Mouse (Mus musculus) heart, adult 2 months (tissue): ENCODE data around the gene Pitpnc1. TPM values are rescaled to one million over a fixed set of nuclear protein-coding genes. Genes with fewer than 3 reads are reported as not detected.

ENCODE experiments used
- DNase-seq, 2 experiments: peaks; one replicate each; pipeline ENCODE4 v3.0.0; 2021
- H3K27ac ChIP-seq: fragments of 200-600 bp; 2 replicates; pipeline ENCODE4 v1.8.1; 2022
- H3K27me3 ChIP-seq: fragments of 200-500 bp; 2 replicates; pipeline ENCODE4 v1.6.1; 2012; ENCODE audit warnings: mild to moderate bottlenecking, low read length, inconsistent platforms, mixed read lengths; ENCODE audit not compliant: control insufficient read depth, insufficient read depth
- H3K36me3 ChIP-seq: fragments of 200-500 bp; 2 replicates; pipeline ENCODE4 v1.6.1; 2012; ENCODE audit warnings: low read length, inconsistent platforms; ENCODE audit not compliant: control insufficient read depth, insufficient read depth
- H3K4me1 ChIP-seq: fragments of 200-500 bp; 2 replicates; pipeline ENCODE4 v1.6.1; 2011; ENCODE audit warnings: low read length; ENCODE audit not compliant: control insufficient read depth, insufficient read depth
- H3K4me3 ChIP-seq: fragments of 200-600 bp; 2 replicates; pipeline ENCODE4 v1.8.1; 2022
- H3K79me2 ChIP-seq: fragments of 200-500 bp; replicated peaks from 2 replicates; pipeline ENCODE4 v1.6.1; 2012; ENCODE audit warnings: mild to moderate bottlenecking, inconsistent platforms, low read length, moderate library complexity, mixed read lengths; ENCODE audit not compliant: control insufficient read depth, insufficient read depth
- H3K9ac ChIP-seq: fragments of 200-500 bp; 2 replicates; pipeline ENCODE4 v1.6.1; 2012; ENCODE audit warnings: low read depth, mild to moderate bottlenecking, control low read depth, inconsistent platforms, low read length, mixed read lengths
- CTCF ChIP-seq: fragments of 200-600 bp; IDR thresholded peaks from 2 replicates; pipeline ENCODE4 v1.8.1; 2022; ENCODE audit warnings: antibody characterized with exemption, mild to moderate bottlenecking, moderate library complexity
- EP300 ChIP-seq: fragments of 200-500 bp; IDR thresholded peaks from 2 replicates; pipeline ENCODE4 v1.6.1; 2011; ENCODE audit warnings: low read depth, low read length, control low read depth; ENCODE audit not compliant: insufficient read depth
- POLR2A ChIP-seq: fragments of 200-500 bp; IDR thresholded peaks from 2 replicates; pipeline ENCODE4 v1.6.1; 2011; ENCODE audit warnings: mild to moderate bottlenecking, low read depth, low read length, control low read depth; ENCODE audit not compliant: insufficient read depth
- WGBS: fragments of 180-500 bp; shearing (Covaris S2); methylation state at CpG from one replicate; pipeline ENCODE4 v1.1.7; 2018; 5-methylcytosine and 5-hydroxymethylcytosine counted together
- intact Hi-C: fragments of 180-260 bp; cut with DNase I; formaldehyde crosslinking; loops from one replicate; pipeline ENCODE4 v1.15.1; 2025
- polyA plus RNA-seq: library from polyadenylated mRNA; depleted of rRNA; stranded (reverse); fragments of >200 nt; gene quantifications from 2 replicates; pipeline ENCODE4 v1.2.3, GENCODE M21; 2012
- total RNA-seq, 2 experiments: library from RNA; stranded (reverse); gene quantifications; 2 replicates each; pipeline ENCODE4 v1.2.3; 2021

Pitpnc1 gene
- total and polyA plus RNA-seq, 3 experiments: 22.7 to 68.1 (median 66.4) TPM

DNA sequence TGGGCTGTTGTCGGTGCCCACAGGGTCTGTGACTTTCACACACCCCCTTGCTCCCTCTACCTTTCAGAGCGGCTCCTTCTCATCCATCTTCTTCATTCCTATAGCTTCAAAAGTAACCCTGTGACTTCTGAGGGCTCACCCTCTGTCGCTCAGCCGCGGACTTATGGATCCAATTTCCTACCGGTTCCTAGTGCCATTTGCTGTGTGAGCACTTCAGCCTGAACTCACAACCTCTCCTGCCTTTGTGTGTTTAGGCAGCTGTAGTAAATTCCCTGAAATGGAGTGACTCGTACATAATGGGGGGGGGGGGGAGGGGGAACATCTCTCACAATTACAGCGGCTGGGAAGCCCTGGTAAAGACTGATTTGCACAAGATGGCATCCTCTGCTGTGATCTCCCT lies 191.2 kb downstream of the Pitpnc1 start:
- WGBS: 82% methylated on average over 8 of the region's 8 CpGs
- no peak for DNase-seq
- H3K27me3 ChIP-seq: no peaks in the 10 kb centered on the region
- H3K4me1 ChIP-seq: peaks cover 18% of the 10 kb centered on the region
- H3K36me3 ChIP-seq: peaks cover 6% of the 10 kb centered on the region
- TF ChIP-seq CTCF (no peak), EP300 (no peak), POLR2A (no peak)
- peaks cover 2% of the 10 kb centered on the region for H3K79me2 ChIP-seq
- intact Hi-C loops: loop anchor here (5.0 kb wide), 1 partner anchor 53 kb away; no protein-coding TSS in a partner anchor
- H3K4me3 ChIP-seq: no peak overlapping the region
- no peak overlapping the region for H3K27ac ChIP-seq
- no peak overlapping the region for H3K9ac ChIP-seq

DNA sequence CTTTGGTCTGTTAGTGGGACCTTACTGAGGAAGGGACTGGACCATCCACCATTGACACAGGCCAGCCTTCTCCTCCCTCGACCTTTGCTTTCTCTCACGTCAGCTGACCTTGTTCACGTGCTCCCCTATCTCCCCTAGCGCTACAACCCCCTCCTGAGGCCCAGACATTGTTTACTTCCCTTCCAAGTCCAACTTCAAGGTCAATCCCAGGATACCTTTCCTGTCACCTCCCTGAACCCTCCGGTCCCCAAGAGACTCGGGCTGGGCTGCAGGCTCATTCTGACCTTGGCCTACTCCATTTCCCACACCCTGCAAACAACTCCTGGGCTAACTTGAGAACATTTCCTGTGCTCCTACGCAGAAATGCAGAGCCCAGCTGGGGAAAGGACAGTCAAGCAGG lies 193.6 kb downstream of the Pitpnc1 start:
- H3K36me3 ChIP-seq: peaks cover 6% of the 10 kb centered on the region
- TF ChIP-seq EP300 (peak; percentile 99), CTCF (no peak), POLR2A (peak; percentile 31; the same call in 1 of the 2 replicates)
- intact Hi-C loops: loop anchor here (1.0 to 5.0 kb wide), 4 partner anchors 55 to 195 kb away; no protein-coding TSS in a partner anchor
- peaks cover 19% of the 10 kb centered on the region for H3K4me1 ChIP-seq
- H3K4me3 ChIP-seq: no peak overlapping the region
- peak; percentile 69 to 80 for DNase-seq
- peak overlapping the region; percentile 88 for H3K27ac ChIP-seq
- 27% methylated on average over 7 of the region's 7 CpGs for WGBS
- H3K79me2 ChIP-seq: no peaks in the 10 kb centered on the region
- H3K27me3 ChIP-seq: no peaks in the 10 kb centered on the region
- H3K9ac ChIP-seq: no peak overlapping the region

DNA sequence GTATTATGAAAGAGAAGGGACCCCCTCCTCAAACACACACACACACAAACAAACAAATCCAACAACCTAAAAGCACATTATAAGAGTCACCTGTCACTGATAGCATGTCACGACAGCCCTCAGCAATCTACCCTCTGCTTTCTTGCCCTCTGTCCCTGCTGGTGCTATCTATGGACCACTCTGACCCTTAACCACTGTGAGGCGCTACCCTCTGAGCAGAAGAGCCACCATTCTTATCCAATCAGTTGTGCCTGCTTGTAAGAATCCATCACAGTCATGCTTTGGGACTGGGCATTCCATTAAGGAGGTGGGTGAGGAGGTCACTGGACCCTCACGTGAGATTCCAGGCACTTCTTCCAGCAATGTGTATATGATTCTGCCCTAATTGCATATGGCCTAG lies 194.2 kb downstream of the Pitpnc1 start:
- intact Hi-C loops: loop anchor here (1.0 to 5.0 kb wide), 4 partner anchors 56 to 196 kb away; no protein-coding TSS in a partner anchor
- peak overlapping the region; percentile 88 for H3K27ac ChIP-seq
- DNase-seq: no peak
- TF ChIP-seq POLR2A (no peak), EP300 (no peak), CTCF (no peak)
- H3K79me2 ChIP-seq: no peaks in the 10 kb centered on the region
- H3K9ac ChIP-seq: no peak overlapping the region
- peaks cover 19% of the 10 kb centered on the region for H3K4me1 ChIP-seq
- H3K27me3 ChIP-seq: no peaks in the 10 kb centered on the region
- WGBS: 59% methylated on average over 3 of the region's 3 CpGs
- H3K4me3 ChIP-seq: no peak overlapping the region
- H3K36me3 ChIP-seq: peaks cover 6% of the 10 kb centered on the region

DNA sequence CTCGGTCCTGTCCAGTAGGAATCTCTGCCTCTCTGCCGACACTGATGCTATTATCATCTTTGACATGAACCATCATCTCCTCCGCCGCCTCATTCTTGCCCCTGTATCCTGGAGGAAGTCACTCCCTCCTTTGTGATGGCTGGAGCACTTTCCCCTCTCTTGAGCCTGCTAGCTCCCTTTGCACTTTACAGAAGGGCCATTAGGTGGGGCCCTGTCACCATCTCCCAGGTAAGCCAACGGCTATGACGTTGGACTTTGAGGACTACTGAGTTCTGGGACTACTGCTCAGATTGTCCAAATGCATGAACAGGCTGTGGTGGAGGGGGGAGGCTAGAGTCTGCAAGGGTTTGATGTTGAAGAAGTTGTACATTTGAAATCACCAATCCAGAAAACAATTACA lies 194.6 kb downstream of the Pitpnc1 start:
- Histone ChIP-seq H3K4me1 (peaks cover 19% of the 10 kb centered on the region), H3K27ac (peak overlapping the region; percentile 88)
- 17% methylated on average over 6 of the region's 6 CpGs for WGBS

DNA sequence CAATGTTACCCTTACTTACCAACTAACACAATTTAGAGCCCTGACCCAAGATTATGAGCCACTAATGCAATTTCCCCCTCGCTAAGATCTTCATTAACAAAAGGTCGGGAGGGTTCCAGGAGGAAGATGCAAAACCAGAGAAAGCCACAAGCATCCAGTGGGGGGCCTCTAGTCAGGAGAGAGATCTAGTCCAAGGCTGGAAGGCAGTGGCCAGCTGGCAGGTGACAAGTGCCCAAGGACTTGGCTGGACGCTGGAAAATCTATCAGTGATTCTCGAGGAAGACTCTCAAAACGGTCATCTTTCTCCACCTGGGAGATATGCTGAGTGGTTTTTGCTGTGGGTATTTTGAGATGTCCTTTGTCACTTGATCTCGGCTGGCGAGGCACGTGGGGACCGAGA lies 196.3 kb downstream of the Pitpnc1 start:
- no peak for TF ChIP-seq POLR2A
- intact Hi-C loops: no loop called here
- Histone ChIP-seq H3K79me2 (no peaks in the 10 kb centered on the region), H3K4me3 (no peak overlapping the region), H3K27ac (no peak overlapping the region), H3K9ac (no peak overlapping the region), H3K27me3 (no peaks in the 10 kb centered on the region), H3K36me3 (peaks cover 6% of the 10 kb centered on the region), H3K4me1 (peaks cover 19% of the 10 kb centered on the region)
- WGBS: 70% methylated on average over 9 of the region's 9 CpGs
- no peak for DNase-seq

More for the DNA sequence above, 194.6 kb downstream of the Pitpnc1 start:
- peak; percentile 72 to 77 for DNase-seq
- intact Hi-C loops: loop anchor here (1.0 to 5.0 kb wide), 4 partner anchors 56 to 196 kb away; no protein-coding TSS in a partner anchor
- Histone ChIP-seq H3K27me3 (no peaks in the 10 kb centered on the region), H3K36me3 (peaks cover 6% of the 10 kb centered on the region), H3K9ac (no peak overlapping the region), H3K4me3 (no peak overlapping the region), H3K79me2 (no peaks in the 10 kb centered on the region)
- peak; percentile 84 for TF ChIP-seq CTCF
- peak; percentile 98 for TF ChIP-seq EP300
- no peak for TF ChIP-seq POLR2A

DNA sequence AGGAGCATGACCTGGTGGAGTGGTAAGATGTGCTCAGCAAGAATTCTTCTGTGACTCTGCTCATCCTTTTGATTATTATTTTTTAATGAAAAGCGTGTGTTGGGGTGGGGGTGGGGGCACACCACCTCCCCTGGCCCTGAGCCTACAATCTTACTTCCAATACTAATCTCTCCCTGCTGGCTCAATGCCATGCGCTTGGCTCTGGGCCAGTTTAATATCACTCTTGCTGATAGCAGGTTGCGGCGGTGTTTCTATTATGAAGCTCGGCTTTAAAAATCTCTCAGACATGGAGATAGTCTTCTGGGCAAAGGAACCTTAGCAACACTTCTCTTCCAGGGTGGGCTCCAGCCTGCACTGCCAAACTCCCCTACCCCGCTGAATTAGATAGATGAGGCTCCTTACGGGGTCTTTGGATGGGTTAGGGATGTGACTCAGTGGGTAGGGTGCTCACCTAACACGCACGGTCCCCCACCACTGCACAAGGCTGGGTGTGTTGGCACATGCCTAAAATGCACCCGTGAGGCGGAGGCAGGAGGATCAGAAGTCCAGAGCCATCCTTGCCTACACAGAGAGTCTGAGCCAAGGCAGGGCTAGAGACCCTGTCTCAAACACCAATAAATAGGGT lies 198.0 kb downstream of the Pitpnc1 start:
- no peaks in the 10 kb centered on the region for H3K27me3 ChIP-seq
- H3K4me3 ChIP-seq: no peak overlapping the region
- 38% methylated on average over 11 of the region's 11 CpGs for WGBS
- no peaks in the 10 kb centered on the region for H3K79me2 ChIP-seq
- peaks cover 4% of the 10 kb centered on the region for H3K36me3 ChIP-seq
- no peak overlapping the region for H3K9ac ChIP-seq
- H3K27ac ChIP-seq: peak overlapping the region; percentile 23
- intact Hi-C loops: no loop called here
- H3K4me1 ChIP-seq: peaks cover 14% of the 10 kb centered on the region
- DNase-seq: peak; percentile 47 to 63
- no peak for TF ChIP-seq POLR2A
- TF ChIP-seq CTCF: no peak
- TF ChIP-seq EP300: no peak
